Mouse (Mus musculus) small intestine, adult 2 months (tissue): ENCODE results near the gene Ms4a6c.

Experiments used
- CTCF ChIP-seq: fragments of 200-500 bp; IDR thresholded peaks from 2 replicates; pipeline ENCODE4 v1.5.1; 2012; ENCODE audit warnings: low read depth, mild to moderate bottlenecking, control low read depth, inconsistent platforms, low read length, moderate library complexity, mixed read lengths; ENCODE audit not compliant: insufficient replicate concordance, insufficient read length; ENCODE audit errors: extremely low read depth
- POLR2A ChIP-seq: fragments of 200-500 bp; IDR thresholded peaks from 2 replicates; pipeline ENCODE4 v1.6.1; 2012; ENCODE audit warnings: low read depth, mild to moderate bottlenecking, control low read depth, inconsistent platforms, low read length, moderate library complexity

GRCm38 (mm10) chr19:11483941-11484340 is 14.8 kb downstream of the Ms4a6c start:
- TF ChIP-seq POLR2A (no peak), CTCF (no peak)
